Mouse (Mus musculus): ENCODE measurements at regions not wholly inside any gene's neighbourhood (a gene's known extent, or its start where the extent isn't known, plus 50 kb on each side); places are given as distances from the start of the nearest gene placed in this dataset.

Small RNA genes in the stretch of these regions (microRNA-seq; reads per million reads assigned to microRNA genes)
- gene Mir5118 (ENCODE audit: borderline number of aligned reads in 2 of 2), result 0 reads per million in 2 experiments

Measured in adrenal gland, adult 18-20 months (tissue).